Mouse (Mus musculus) myocyte (in vitro differentiated cells): ENCODE measurements around the gene Abca7.

Experiments used
- CEBPB ChIP-seq: IDR thresholded peaks from 2 replicates; pipeline ENCODE4 v1.6.1; 2011; ENCODE audit warnings: mild to moderate bottlenecking, moderate library complexity; ENCODE audit not compliant: poor library complexity, insufficient read depth, severe bottlenecking
- E2F4 ChIP-seq: IDR thresholded peaks from one replicate; pipeline ENCODE4 v1.6.1; 2011; ENCODE audit warnings: mild to moderate bottlenecking, control low read depth, moderate library complexity; ENCODE audit not compliant: insufficient read depth
- MAX ChIP-seq: IDR thresholded peaks from one replicate; pipeline ENCODE4 v1.6.1; 2011; ENCODE audit warnings: low read depth, mild to moderate bottlenecking, control low read depth
- MYOD1 ChIP-seq, 3 experiments: IDR thresholded peaks; one replicate each; pipeline ENCODE4 v1.6.1; 2011; ENCODE audit warnings: control low read depth in 2 of 3, low read depth in 2 of 3, mild to moderate bottlenecking in 2 of 3, moderate library complexity in 1 of 3; ENCODE audit not compliant: insufficient read length in 2 of 3, control insufficient read depth in 1 of 3
- MYOG ChIP-seq, 3 experiments: IDR thresholded peaks; one replicate each; pipeline ENCODE4 v1.6.1; 2011; ENCODE audit warnings: control low read depth in 2 of 3, low read depth in 2 of 3, mild to moderate bottlenecking in 2 of 3; ENCODE audit not compliant: insufficient read length in 2 of 3, control insufficient read depth in 1 of 3, insufficient read depth in 1 of 3
- POLR2A ChIP-seq: IDR thresholded peaks from one replicate; pipeline ENCODE4 v1.6.1; 2011; ENCODE audit warnings: low read depth, mild to moderate bottlenecking, control low read depth, moderate library complexity; ENCODE audit not compliant: insufficient read length
- POLR2AphosphoS2 ChIP-seq: IDR thresholded peaks from one replicate; pipeline ENCODE4 v1.6.1; 2011; ENCODE audit warnings: low read depth, control low read depth; ENCODE audit not compliant: insufficient read length
- SRF ChIP-seq: IDR thresholded peaks from one replicate; pipeline ENCODE4 v1.6.1; 2011; ENCODE audit warnings: low read depth; ENCODE audit not compliant: control insufficient read depth, insufficient read length
- TCF12 ChIP-seq: IDR thresholded peaks from one replicate; pipeline ENCODE4 v1.6.1; 2011; ENCODE audit warnings: mild to moderate bottlenecking, control low read depth; ENCODE audit not compliant: poor library complexity, insufficient read depth, severe bottlenecking
- TCF3 ChIP-seq: IDR thresholded peaks from one replicate; pipeline ENCODE4 v1.6.1; 2011; ENCODE audit warnings: low read depth, control low read depth; ENCODE audit not compliant: insufficient read length
- USF1 ChIP-seq: IDR thresholded peaks from one replicate; pipeline ENCODE4 v1.6.1; 2011; ENCODE audit warnings: low read depth, mild to moderate bottlenecking, control low read depth, moderate library complexity

DNA sequence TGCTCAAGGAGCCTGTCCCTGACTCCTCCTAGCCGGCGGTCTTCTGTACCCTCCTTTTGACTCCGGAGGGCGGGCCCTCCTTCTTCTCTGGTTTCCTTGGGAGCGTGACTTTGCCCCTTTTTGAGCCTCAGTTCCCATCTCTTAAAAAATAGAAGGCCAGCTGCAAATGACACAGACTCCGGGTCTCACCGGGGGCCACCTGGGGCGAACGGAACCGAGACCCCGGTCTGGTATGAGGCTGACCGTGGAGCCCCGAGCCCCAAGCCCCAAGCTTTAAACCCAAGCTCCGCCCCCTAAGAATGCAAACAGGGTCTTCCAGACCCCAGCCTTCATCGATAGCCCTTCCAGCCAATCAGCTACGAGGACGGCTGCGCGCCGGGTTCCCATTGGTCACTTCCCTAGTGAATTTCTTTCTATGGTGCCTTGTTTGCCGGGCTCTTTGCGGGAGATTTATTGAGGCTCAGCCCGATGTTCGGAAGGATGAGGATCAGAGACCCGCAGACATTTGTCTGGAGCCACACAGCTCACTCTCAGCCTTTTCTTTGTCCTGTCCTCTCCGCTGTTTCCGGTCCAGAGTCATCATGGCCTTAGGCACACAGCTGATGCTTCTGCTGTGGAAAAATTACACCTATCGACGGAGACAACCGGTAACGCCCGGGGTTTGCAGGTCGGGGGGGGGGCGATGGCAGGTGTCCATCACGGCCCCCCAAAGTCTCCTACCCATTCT, 903 bp downstream of the Abca7 start:
- TF ChIP-seq TCF12 (no peak), POLR2A (no peak), CEBPB (no peak), USF1 (no peak), TCF3 (no peak), MAX (no peak), MYOG (IDR thresholded peaks at IDR 0.05; ENCODE audit: control insufficient read depth in 1 of 3, insufficient read depth in 1 of 3, insufficient read length in 2 of 3, low read depth in 2 of 3) (no peak), SRF (no peak), MYOD1 (IDR thresholded peaks at IDR 0.05; ENCODE audit: control insufficient read depth in 1 of 3, insufficient read length in 2 of 3, low read depth in 2 of 3) (no peak), E2F4 (no peak), POLR2AphosphoS2 (no peak)
